Mouse (Mus musculus): ENCODE measurements around the gene Svs5. TPM values are rescaled to one million over a fixed set of nuclear protein-coding genes. Genes with fewer than 3 reads are reported as not detected.

Svs5 gene
- total RNA-seq, 2 experiments from 2014 or later = not detected

DNA sequence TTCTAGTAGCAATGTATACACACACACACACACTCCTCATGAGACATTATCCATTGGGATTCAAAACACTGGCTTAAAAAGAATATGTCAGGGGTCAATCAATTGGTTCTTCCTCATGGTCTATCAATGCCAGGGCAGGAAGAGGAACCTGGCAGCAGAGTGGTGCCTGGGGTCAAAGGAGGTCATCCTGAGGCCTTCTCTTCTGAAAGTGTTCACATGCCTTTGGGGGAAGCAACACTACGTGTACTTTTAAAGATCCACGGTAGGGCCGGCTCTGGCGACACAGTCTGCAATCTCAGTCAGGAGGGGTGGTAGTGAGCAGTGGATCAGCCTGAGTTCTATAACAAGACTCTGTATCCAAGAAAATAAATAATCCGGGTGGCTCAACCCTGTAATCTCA is 27.1 kb downstream of the Svs5 start:
- DNase-seq (ENCODE audit: low spot score in 2 of 2) = no peak
- TF ChIP-seq CTCF (conservative IDR thresholded peaks at IDR 0.05) = no peak
- H3K27ac ChIP-seq = no peak overlapping the region
- no peak overlapping the region for H3K4me3 ChIP-seq

DNA sequence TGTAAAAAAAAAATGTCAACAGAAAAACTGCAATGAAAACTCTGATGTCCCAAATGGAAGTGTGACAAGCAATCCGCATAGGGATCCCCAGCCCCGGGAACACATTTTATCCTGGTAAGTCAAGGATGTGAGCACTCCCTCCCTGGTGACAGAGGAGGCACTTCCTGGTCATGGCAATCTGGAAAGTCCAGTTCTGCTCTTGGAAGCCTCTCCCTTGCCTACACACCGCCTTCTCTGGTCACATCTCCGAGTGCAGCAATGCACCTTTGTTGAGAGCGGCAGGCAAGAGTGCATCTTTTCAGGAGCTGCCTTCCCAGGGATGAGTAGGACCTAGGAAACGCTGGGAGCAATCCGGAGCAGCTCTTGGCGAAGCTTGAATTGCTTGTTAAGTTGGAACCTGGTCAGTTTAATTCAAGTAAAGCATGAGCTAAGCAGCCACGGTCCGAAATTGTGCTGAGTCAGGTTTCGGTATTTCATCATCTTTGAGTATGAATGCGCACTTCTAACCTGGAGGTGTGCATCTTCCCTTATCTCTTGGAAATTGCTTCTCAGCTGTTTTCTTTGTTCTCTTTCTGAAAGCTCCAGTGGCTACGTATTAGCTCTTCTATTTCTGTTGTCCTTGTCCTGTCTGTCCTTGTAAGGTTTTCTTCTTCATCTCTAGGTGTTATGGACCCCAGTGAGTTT is 28.6 kb downstream of the Svs5 start:
- no peak for DNase-seq (ENCODE audit: low spot score in 2 of 2)
- no peak for TF ChIP-seq CTCF (conservative IDR thresholded peaks at IDR 0.05)
- no peak overlapping the region for H3K4me3 ChIP-seq
- no peak overlapping the region for H3K27ac ChIP-seq

DNA sequence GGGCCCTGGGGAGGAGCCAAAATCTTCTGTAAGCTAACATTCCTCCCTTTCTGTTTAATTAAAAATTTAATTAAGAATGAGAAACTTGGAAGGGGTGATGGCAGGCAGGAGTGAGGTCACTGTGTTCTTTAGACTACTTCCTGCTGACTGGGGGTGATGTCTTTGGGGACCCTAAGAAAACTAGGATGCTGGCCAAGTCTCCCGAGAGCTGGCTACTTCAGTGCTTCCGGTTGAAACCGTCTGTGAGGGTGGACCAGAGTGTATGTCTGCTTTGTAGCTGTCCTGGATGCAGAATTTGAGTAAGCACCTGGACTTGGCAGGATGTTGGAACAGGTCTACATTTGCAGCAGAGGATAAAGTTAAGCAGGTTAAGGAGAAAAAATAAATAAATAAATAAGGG is 34.4 kb downstream of the Svs5 start:
- no peak for DNase-seq (ENCODE audit: low spot score in 2 of 2)
- Histone ChIP-seq H3K4me3 (no peak overlapping the region), H3K27ac (no peak overlapping the region)
- TF ChIP-seq CTCF (conservative IDR thresholded peaks at IDR 0.05) = no peak

DNA sequence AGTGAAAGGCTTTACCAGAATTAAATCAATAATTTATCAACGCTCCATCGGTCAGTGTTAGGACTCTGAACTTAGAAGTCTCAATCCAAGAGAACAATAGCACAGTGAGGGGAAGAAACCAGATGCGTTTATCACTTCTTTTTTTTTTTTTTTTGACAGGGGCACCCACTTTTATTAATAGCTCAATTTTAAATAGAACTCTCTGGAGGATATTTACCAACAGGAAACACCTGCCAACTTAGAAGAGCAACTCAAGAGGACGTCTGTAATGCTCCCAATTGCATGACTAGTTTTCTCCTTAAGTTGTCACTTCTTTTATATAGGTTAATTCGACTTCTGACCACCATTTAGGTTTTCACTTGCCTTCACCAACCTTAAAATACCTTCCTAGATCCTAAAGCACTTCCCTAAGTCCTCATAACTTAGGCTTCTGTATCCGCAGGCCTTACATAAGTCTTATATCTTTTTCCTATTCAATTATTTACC is 36.1 kb downstream of the Svs5 start:
- no peak for DNase-seq (ENCODE audit: low spot score in 2 of 2)
- H3K27ac ChIP-seq = no peak overlapping the region
- no peak for TF ChIP-seq CTCF (conservative IDR thresholded peaks at IDR 0.05)
- no peak overlapping the region for H3K4me3 ChIP-seq

DNA sequence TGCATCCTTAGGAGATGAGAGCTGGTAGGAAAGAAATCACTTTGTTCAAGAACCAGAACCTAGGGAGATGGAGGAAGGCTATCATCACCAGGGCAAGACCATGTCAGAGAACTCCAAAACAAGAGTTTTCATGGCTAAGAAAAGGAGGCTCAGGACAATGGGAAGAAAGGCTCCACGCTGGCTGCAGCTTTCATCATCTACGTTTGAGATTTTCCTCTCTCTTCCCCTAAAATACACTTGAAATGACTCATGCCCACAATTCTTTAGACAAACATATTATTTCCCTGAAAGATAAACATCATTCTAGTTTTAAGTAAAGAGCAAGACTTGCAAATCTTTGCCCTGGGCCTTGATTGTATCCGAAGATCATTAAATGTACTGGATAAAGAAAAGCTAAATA is 38.8 kb downstream of the Svs5 start:
- H3K4me3 ChIP-seq = no peak overlapping the region
- DNase-seq (ENCODE audit: low spot score in 2 of 2) = no peak
- no peak overlapping the region for H3K27ac ChIP-seq
- no peak for TF ChIP-seq CTCF (conservative IDR thresholded peaks at IDR 0.05)

DNA sequence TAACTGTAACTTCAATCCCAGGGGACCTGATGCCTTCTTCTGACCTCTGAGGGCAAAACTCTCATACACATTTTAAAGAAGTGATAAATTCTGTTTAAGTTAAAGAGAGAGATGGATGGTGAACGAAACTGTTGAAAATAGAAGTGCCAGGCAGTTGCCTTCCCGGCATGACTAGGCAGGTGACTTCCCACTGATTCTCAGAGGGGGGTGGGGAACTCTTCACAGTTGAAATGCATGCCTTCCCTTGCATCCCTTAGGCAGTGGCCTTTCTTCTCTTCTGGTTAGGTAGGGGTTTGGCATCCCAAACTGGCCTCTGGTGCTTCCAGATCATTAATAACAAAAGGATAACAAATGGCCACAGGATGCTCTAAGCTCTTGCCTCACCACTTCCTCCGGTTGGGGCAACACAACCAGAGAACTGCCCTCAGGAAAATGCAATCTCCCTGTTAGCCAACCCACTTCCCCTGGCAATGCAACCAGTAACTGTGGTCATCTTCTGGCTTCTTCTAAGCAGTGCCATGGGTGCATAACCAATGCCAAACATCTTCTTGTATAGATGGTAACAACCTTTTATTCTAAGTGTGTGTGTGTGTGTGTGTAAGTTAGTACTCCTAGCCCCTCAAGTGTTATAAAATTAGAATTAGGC is 40.0 kb downstream of the Svs5 start:
- no peak for DNase-seq (ENCODE audit: low spot score in 2 of 2)
- no peak overlapping the region for H3K27ac ChIP-seq
- H3K4me3 ChIP-seq = no peak overlapping the region
- TF ChIP-seq CTCF (conservative IDR thresholded peaks at IDR 0.05) = no peak

DNA sequence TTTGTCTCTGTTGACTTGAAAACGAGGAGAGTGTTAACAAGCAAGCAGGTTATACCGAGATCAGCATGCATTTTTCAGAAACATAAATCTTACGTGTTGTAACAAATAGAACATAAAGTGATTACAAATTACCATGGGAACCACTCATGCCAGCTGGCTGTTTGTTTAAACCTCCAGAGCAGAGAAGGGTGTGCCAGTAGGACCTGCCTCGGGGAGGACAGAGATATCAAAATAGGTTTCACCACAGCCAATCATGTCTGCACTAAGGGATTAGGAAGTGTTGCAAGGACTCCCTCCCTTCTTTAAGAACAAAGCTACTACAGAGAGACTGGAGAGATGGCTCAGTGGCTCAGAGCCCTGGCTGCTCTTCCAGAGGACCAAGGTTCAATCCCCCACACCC is 40.6 kb downstream of the Svs5 start:
- DNase-seq (ENCODE audit: low spot score in 2 of 2) = peak; percentile 41 to 51
- Histone ChIP-seq H3K4me3 (no peak overlapping the region), H3K27ac (peak overlapping the region; percentile 23; the same call in 1 of the 2 replicates)
- TF ChIP-seq CTCF (conservative IDR thresholded peaks at IDR 0.05) = no peak

DNA sequence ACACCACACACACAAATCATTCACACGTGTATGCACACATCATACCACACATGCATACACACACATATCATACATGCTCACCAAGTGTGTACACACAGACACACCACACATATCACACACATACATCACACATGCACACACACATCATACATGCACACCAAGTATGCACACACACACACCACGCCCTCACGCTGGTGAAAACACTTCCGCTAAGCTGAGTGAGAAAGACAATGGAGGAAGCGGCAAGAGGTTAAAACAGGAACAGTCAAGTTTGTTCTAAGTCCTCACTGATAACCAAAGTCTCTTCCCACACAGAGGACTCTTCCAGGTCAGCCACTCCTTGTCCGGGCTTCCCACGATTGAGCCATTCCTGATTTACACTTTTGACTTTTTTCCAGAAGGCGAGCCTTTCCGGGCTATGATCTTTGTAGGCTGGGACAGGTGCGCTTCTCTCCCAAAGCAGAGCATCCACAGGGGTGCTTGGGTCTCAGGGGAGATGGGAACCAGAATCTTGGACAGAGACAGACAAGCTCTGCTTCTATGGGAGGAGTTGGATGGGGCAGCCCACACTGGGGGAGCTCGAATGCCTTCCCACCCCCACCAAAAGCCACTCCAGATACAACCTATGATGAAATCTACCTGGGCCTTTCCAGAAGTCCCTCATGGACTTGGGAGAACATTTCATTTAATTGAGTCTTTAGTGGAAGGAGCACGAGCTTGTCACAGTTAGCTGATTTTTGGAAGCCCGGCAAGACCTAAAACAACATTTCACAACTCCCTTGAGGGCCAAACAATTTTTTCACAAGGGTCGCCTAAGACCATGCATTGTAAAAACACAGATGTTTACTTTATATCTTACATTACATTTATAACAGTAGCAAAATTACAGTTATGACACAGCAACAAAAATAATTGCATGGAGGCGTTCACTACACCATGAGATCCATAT is 45.2 kb downstream of the Svs5 start:
- TF ChIP-seq CTCF (conservative IDR thresholded peaks at IDR 0.05) = no peak
- Histone ChIP-seq H3K27ac (no peak overlapping the region), H3K4me3 (no peak overlapping the region)
- no peak for DNase-seq (ENCODE audit: low spot score in 2 of 2)

DNA sequence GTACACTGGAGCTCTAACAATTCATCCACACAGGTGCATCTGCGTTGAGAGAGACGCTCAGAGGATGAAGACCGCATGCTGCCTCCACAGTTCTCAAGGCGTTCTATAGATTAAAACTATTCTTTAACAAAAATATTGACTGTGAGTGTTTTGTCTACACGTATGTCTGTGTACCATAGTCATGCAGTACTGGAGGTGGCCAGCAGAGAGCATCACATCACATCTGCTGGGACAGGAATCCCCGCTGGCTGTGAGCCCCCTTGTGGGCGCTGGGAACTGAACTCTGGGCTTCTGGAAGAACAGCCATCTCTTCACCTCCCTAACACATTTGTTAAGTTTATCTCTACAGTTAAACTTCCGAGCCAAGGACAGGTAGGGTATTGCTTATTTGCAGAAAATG is 49.2 kb downstream of the Svs5 start:
- TF ChIP-seq CTCF (conservative IDR thresholded peaks at IDR 0.05) = peak; percentile 58
- no peak for DNase-seq (ENCODE audit: low spot score in 2 of 2)
- H3K27ac ChIP-seq = no peak overlapping the region
- H3K4me3 ChIP-seq = no peak overlapping the region

DNA sequence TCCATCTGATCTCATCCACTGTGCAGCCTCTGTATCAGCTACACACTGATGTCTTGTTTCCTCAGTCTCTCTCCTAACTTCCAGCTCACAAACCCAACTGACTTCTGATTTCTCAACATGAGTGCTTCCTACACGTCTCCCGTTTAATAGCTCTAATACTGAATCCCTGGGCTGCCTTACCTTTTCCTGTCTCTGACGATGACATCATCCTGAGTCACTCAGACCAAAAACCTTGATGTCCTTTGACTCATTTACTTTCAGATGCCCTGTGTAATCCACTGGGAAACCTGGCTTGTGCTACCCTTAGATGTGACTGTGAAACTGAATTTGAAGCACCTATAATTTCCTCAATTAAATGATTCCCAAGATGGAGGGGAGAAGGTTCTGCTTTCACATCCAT is 50.4 kb downstream of the Svs5 start:
- DNase-seq (ENCODE audit: low spot score in 2 of 2) = no peak
- TF ChIP-seq CTCF (conservative IDR thresholded peaks at IDR 0.05) = no peak
- no peak overlapping the region for H3K4me3 ChIP-seq
- no peak overlapping the region for H3K27ac ChIP-seq

Small RNA genes lying within 50 kb of the gene (microRNA-seq; reads per million reads assigned to microRNA genes)
- gene Mir7678 = 0 reads per million in 2 experiments

Other genes starting within 250 kb of the Svs5 start
- gene Kcns1, start 161.6 kb upstream of the Svs5 start, total RNA-seq (2021) = 1 to 10 TPM; 4.4 to 5.7 TPM
- not detected for gene Wfdc5, start 150.0 kb upstream of the Svs5 start, total RNA-seq (2021)
- gene Wfdc12, start 142.1 kb upstream of the Svs5 start, total RNA-seq (2021) = not detected
- gene Wfdc15a, start 132.6 kb upstream of the Svs5 start, total RNA-seq (2021) = not detected
- gene Wfdc15b, start 111.1 kb upstream of the Svs5 start, total RNA-seq (2021) = not detected
- not detected for gene Svs2, start 94.3 kb upstream of the Svs5 start, total RNA-seq (2021)
- not detected for gene Svs3b, start 76.1 kb upstream of the Svs5 start, total RNA-seq (2021)
- gene Svs4, start 54.3 kb upstream of the Svs5 start, total RNA-seq (2021) = not detected
- gene Svs3a, start 43.5 kb upstream of the Svs5 start, total RNA-seq (2021) = not detected
- gene Svs6, start 16.0 kb upstream of the Svs5 start, total RNA-seq (2021) = not detected
- gene Slpi, start 56.4 kb downstream of the Svs5 start, total RNA-seq (2021) = 1 to 10 TPM in 1 of 2 experiments, not detected in 1; 1.8 TPM
- gene Rbpjl, start 70.4 kb downstream of the Svs5 start, total RNA-seq (2021) = under 1 TPM; 0.07 to 0.46 TPM
- 10 to 100 TPM; 10.3 to 11.2 TPM for gene Matn4, start 72.4 kb downstream of the Svs5 start, total RNA-seq (2021)
- 100 to 1,000 TPM; 122 to 137 TPM for gene Sdc4, start 111.1 kb downstream of the Svs5 start, total RNA-seq (2021)
- gene Sys1, start 124.2 kb downstream of the Svs5 start, total RNA-seq (2021) = 10 to 100 TPM; 40.8 to 41.0 TPM
- gene Gm20458, start 128.2 kb downstream of the Svs5 start, total RNA-seq (2021) = 1 to 10 TPM; 6.2 to 6.9 TPM
- gene Trp53tg5, start 141.0 kb downstream of the Svs5 start, total RNA-seq (2021) = not detected
- gene Dbndd2, start 153.4 kb downstream of the Svs5 start, total RNA-seq (2021) = 100 to 1,000 TPM; 111 to 112 TPM
- 10 to 100 TPM; 79.3 to 84.1 TPM for gene Pigt, start 164.8 kb downstream of the Svs5 start, total RNA-seq (2021)
- not detected for gene Wfdc2, start 229.7 kb downstream of the Svs5 start, total RNA-seq (2021)
- gene Spint3, start 240.7 kb downstream of the Svs5 start, total RNA-seq (2021) = not detected